Mouse (Mus musculus) erythroblast, embryonic 14.5 days (primary cell): ENCODE data around the gene Nsmf.

ENCODE experiments used
- GATA1 ChIP-seq: IDR thresholded peaks from 2 replicates; pipeline ENCODE4 v1.6.1; 2012; ENCODE audit warnings: low read length, inconsistent platforms, mixed read lengths
- TAL1 ChIP-seq: IDR thresholded peaks from 3 replicates; pipeline ENCODE4 v1.6.1; 2012; ENCODE audit warnings: low read length, inconsistent platforms, mixed read lengths

DNA sequence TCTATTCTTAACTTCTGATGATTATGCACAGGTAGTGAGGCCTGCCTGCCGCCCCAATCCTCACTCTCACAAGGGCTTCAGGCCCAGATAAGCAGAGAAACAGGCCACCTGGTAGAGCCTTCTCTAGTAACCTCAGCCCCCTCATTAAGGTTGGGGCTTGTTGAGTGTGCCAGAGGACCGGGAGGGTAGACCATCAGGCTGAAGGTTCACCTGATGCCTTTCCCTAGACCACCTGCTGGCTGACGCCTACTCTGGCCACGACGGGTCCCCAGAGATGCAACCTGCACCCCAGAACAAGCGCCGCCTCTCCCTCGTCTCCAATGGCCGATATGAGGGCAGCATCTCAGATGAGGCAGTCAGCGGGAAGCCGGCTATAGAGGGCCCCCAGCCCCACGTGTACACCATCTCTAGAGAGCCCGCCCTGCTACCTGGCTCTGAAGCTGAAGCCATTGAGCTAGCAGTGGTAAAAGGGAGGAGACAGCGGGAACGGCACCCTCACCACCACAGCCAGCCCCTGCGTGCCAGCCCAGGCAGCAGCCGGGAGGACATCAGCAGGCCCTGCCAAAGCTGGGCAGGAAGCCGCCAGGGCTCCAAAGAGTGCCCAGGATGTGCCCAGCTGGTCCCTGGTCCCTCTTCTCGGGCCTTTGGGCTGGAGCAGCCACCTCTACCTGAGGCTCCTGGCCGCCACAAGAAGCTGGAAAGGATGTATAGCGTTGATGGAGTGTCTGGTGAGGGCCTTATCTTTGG is 1.4 kb downstream of the Nsmf start:
- TF ChIP-seq TAL1 (no peak), GATA1 (no peak)
